Mouse (Mus musculus) heart, postnatal 4 days (tissue): ENCODE results near the gene Gm5431. TPM values are rescaled to one million over a fixed set of nuclear protein-coding genes. Genes with fewer than 3 reads are reported as not detected.
"Not testable (repeated sequence)": the region's sequence is repeated elsewhere in the genome, so short reads cannot be mapped to it uniquely, and the experiment has no call there.

ENCODE experiments used
- DNase-seq: peaks from one replicate; pipeline ENCODE4 v3.0.0; 2021
- total RNA-seq, 2 experiments: library from RNA; stranded (reverse); gene quantifications; 2 replicates each; pipeline ENCODE4 v1.2.3; 2021

Gm5431 gene
- under 1 TPM; 0.26 to 0.38 TPM for total RNA-seq

DNA sequence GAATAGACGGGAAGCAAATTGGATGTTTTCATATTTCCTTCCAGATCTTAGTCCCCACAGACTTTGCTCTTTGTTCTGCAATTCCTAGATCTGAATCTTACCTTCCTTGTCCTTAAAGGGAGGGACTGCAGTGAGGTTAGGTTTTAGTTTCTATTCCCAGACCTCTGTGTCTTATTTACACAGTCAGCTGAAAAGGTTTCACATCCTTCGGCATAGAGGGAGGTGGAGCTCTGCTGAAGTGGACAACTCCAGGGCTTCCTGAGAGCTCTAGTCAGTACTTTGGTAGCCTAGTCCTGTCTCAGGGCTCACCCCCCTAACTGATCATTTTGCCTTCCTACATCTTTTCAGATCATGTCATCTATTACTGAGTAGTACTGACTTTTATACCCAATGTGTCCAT, at the start of gene Gm5431:
Gm5431 (minus strand) TSS at position 194 of the 400 bp plus-strand sequence.
- DNase-seq = no peak

- not testable (repeated sequence) for DNase-seq
Measured at GRCm38 (mm10) chr11:48946090-48946489, 44.1 kb upstream of the Gm5431 start, which contains the start of gene Psme2b. TSS of gene Psme2b (minus strand) at chr11:48946190.

DNA sequence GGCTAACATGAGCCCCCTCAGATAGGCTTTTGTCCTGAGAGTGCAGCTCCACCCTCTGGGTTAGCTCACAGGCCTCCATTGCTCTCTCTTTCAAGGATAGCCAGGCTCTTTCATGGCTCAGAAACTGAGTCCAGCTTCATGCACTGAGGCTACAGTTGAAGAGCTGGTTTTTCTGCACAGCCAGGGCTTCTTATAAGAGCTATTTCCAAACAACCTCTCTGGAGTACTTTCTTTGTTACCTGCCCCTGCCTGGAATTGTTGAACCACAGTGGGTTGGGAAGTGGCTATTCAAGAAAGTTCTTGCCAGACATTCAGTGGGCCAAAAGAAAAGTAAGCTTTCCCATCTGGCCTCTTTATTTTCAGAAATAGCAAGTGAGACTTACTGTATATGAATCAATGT, 37.3 kb upstream of the Gm5431 start:
- not testable (repeated sequence) for DNase-seq

DNA sequence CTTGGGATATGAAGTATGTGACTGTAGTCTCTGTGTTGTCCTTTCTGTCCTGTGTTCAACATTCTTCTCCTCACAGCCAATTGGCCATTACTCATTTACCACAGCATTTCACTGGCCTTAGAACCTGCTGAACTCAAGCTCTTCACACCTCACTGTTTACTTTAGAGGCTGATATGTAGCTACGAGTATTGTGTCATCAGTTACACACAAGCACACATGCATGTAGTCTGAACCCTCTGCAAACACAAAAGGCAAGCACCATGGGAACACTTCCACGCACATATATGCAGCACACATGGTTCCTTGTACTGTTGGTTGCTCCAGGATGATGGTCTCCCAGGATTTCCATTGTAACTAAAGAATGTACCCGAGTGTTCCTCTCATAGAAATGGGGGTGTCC, 33.3 kb upstream of the Gm5431 start:
- DNase-seq = not testable (repeated sequence)

DNA sequence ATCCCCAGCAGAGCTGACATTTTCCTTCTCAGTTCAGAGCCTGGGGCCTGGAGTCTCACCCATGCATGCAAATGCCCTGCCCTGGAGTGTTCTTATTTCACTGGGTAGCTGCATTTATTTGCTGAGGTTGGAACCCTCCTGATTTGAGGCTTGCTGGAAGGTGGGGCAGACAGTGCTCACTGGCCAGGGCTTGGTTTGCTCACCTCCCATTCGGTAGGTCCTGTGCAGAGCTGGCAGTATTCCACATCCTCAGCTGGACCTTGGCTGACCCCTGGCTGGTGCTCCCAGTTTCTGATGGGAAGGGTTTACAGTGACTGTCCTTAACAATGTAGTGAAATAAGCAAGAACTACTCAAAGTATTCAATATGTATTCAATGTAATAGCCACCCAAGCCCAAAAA, 31.9 kb upstream of the Gm5431 start:
- not testable (repeated sequence) for DNase-seq

- not testable (repeated sequence) for DNase-seq
Measured at GRCm38 (mm10) chr11:48933422-48933821, 31.4 kb upstream of the Gm5431 start.

GRCm38 (mm10) chr11:48928068-48928467, 26.1 kb upstream of the Gm5431 start:
- not testable (repeated sequence) for DNase-seq

DNA sequence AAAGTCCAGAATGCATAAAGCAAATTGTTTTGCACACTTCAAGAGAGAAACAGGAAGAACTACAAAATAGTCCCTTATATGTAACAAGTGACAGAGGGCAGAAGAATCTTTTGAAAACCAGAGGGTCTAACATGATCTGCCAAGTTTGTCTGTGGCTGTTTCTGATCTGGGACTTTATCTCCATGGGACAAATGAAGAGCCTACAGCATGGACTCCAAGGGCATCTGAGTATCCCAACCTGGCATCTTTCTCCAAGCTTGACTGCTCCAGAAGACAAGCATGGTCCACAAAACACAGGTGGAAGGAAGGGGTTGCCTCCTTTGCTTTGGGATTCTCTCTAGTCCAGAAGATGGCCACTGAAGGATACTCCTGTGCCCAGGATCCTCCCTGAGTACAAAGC, 24.4 kb upstream of the Gm5431 start:
- DNase-seq = not testable (repeated sequence)

DNA sequence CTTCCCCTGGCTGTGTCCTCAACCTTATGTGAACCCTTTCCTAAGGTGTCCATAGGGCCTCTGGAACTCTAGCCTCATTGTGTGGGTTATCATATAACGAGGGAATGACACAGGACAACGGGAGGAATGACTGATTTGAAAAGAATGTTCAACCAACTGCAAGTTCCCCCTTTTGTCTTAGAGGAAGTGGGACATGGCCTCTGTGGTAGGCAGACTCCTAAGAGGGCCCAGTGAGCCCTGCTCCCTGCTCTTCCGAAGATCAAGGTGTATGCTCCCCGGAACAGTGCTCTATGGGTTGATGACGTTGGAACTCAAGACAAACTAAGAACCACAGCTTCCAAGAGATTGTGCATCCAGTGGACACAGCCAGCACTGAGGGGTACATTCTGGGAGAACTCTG, 21.8 kb upstream of the Gm5431 start:
- DNase-seq = not testable (repeated sequence)

- no peak for DNase-seq
Measured at GRCm38 (mm10) chr11:48918380-48918779, 16.4 kb upstream of the Gm5431 start.

- no peak for DNase-seq
Measured at GRCm38 (mm10) chr11:48913611-48914010, 11.6 kb upstream of the Gm5431 start.

GRCm38 (mm10) chr11:48908459-48908858, 6.4 kb upstream of the Gm5431 start:
- DNase-seq = no peak

GRCm38 (mm10) chr11:48901567-48901930, 465 bp downstream of the Gm5431 start:
- DNase-seq = not testable (repeated sequence)

- not testable (repeated sequence) for DNase-seq
Measured at GRCm38 (mm10) chr11:48900654-48901566, 1.1 kb downstream of the Gm5431 start.

DNA sequence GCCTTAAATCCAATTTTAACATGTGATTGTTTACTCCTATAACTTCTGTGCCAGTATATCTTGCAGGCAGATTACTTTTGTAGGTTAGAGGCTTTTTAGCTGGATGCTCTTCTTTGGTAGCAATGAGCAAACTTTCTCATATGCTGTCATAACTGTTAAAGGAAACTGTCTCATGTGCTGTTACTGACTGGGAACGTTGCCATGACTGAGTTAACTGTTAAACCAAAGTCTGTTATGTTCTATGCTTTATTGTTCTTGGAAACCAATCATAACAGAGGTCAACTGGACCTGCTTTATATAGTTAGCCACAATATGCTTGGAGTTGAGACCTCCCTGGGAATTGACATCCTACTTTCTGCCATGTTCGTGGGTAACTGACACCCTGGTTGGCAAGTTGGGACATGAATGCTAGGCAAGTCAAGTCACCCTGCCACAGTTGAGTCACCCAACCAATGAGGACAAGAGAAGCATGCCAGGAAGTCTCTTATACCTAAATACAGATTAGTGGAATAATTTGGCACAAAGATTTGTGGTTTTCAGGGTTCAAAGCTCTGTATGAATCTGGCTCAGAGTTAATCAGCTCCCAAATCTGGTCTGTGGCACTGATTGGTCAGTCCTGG, 3.1 kb downstream of the Gm5431 start:
- no peak for DNase-seq

GRCm38 (mm10) chr11:48876680-48877079, 25.3 kb downstream of the Gm5431 start:
- no peak for DNase-seq

- not testable (repeated sequence) for DNase-seq
Measured at GRCm38 (mm10) chr11:48875343-48875837, 26.6 kb downstream of the Gm5431 start.

DNA sequence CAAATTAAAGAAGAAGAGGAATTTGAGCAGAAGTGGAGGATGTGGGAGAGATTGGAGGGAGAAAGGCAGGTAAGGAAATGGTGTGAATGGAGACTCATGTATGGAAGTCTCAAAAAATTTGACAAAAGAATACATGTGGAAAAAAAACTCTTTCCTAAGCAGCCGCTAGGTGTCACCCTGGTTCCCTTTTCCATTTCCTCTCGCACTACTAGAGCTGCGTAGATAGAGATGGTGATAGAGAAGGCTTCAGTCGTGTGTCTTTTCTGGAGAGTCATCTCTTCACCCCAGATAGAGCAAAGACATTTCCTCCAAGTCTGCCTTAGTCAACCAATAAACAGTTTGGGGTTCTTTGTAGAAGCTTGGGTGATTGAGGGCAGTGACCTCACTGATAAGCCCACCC, 27.5 kb downstream of the Gm5431 start:
- peak; percentile 69 for DNase-seq

DNA sequence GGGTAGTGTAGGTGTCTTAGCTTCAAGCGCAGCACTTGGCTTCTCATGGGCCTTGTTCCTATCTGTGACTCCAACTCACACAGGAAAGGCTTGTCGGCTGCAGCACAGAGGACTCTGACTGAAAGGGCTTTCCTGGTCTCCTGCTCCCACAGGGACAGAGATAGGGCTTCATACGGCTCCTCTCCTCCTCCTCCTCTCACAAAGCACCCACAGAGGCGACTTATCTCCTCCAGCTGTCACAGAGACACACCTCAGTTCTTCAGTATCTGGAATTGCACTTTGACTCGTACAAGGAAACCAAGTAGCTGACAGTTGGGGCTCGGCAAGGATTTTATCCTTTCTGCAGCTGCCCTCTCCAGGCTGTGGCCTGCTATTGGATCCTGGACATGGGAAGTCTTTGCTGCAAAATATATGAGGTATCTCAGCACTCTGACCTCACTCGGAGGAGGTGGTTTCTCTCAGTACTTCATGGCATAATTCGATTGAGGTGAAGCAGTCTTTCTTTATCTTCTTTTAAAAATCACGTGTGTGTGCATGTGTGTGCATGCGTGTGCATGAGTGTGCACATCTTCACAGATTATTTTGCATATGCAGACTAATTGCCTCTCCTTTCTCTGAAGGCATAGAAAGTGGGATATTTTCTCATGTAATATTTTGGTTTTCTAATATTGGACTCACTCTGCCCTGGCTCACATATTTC, 28.3 kb downstream of the Gm5431 start:
- DNase-seq = no peak

DNA sequence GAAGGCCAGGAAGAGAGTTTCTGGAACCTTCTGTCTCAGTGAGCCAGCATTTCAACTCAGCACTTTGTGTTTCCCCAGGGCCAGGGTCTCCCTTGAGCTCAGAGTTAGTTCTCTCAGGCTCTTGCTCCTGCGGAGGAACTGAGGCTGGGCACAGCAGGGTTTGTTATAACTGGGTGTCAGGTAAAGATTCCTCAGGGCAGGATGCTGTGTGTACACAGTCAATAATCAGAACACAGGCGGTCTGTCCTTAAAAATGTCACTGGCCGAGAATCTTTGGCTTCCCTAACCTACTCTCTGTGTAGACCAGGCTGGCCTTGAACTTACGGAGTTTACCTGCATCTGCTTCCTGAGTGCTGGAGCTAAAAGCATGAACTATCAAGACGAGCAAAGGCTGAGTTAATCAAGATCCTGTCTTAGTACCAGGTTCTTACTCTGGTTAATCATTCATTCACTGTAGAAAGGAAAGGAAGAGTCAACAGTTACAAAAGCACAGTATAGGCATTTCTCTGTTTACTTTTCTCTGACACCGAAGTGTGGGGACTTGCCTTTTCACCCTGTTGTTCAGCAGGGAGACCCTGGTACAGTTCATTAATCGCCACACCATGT, 29.2 kb downstream of the Gm5431 start:
- no peak for DNase-seq

DNA sequence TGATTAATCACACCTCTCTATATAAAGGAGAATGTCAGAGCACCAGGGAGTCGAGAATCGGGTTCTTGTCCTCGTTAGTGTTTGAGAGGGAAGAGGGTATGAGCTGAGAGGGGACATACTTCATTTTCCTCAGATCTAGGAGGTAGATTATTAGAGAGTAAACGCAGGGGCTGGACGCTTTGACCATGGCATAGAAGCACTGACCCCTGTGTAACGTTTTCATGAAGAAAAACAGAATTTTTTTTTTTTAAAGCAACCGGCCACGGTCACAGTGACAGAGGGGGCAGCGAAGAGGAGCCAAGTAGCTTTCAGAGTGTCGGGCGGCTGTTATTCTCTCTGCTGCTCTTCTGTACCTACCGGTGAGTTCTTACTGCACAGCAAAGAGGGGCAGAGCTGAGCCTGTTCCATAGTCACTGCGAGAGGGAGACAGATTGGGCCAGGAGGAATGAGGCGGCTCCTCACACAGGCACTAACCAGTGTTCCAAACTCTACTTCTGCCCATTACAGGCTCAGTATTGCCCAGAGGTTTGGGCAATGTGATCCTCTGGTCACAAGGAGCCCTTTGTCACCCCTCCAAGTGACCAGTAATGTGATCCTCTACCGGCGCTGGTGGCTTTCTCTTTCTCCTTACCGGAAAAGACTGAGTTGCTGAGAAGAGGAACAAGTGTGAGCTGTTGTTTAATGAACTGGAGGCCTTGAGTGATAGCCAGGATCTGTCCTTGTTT, 30.0 kb downstream of the Gm5431 start:
- peak; percentile 32 for DNase-seq
